Comparison of ENCODE assay signal across 9 mouse cellular contexts in the genomic region with DNA sequence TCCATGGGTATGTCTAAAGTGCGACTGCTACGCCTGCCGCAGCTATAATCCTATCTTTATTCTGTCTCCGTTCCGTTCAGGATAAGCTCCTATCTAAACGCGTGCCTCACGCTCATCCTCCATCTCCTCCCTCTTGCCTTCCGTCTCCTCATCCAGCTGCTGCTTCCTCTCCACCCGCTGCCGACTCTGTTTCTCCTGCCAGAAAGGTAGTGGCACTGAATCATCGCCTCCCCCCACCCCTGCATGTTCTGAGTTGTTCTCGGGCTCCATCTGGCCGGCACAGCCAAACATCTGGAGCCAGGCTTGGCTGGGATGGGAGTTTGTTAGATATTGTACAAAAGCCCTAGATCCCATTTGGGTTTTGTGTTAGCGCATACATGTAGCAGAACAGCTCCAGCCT.
A peak's percentile ranks its signal among the peaks of the same experiment; 100 is the strongest.
DNase-seq lines count a peak whose midpoint lies in the region; ATAC-seq and TF ChIP-seq lines count a peak whose summit lies in the region.
"Had no signal": no experiment of that assay in that cellular context is flagged by ENCODE, and none has a peak within 500 bp of the region (broad histone marks: within the 10 kb centered on the region; RNA-seq: fewer than 3 reads in every experiment).

No protein-coding gene starts in this region.

- H3K4me1 ChIP-seq in stomach, embryonic 14.5 days (ENCODE audit: control insufficient read depth, insufficient read depth, low read length), result peaks cover 12% of the 10 kb centered on the region

- TF ChIP-seq CTCF in left cerebral cortex, adult 2 months (IDR thresholded peaks at IDR 0.05), result no peak

- H3K4me2 ChIP-seq in stomach, embryonic 14.5 days (replicated peaks; ENCODE audit: low read depth, low read length), result peak overlapping the region; percentile 18

- no peak for ATAC-seq in stomach, embryonic 14.5 days (ENCODE audit: insufficient number of reproducible peaks, insufficient read depth, low FRiP score, low read depth)
- no peak for ATAC-seq in megakaryocyte, adult 5-6 weeks (ENCODE audit: poor library complexity, severe bottlenecking)

- no peak overlapping the region for H3K4me3 ChIP-seq in left cerebral cortex, adult 2 months
- no peak overlapping the region for H3K4me3 ChIP-seq in stomach, embryonic 14.5 days (ENCODE audit: low read depth, low read length)

- H3K9ac ChIP-seq in stomach, embryonic 14.5 days (replicated peaks; ENCODE audit: low read depth, low read length), result 0 out of 2 replicates have a peak overlapping the region, but pooled peaks have one; percentile 7

- no peaks in the 10 kb centered on the region for H3K36me3 ChIP-seq in stomach, embryonic 14.5 days (ENCODE audit: control insufficient read depth, insufficient read depth, low read length)

- no peaks in the 10 kb centered on the region for H3K27me3 ChIP-seq in stomach, embryonic 14.5 days (ENCODE audit: control insufficient read depth, insufficient read depth, low read length)

- 51% methylated on average over 15 of the region's 15 CpGs for WGBS in stomach, embryonic 14.5 days

- intact Hi-C loops in left cerebral cortex, adult 2 months (cut with DNase I), result loop anchor here (1.0 kb wide), 4 partner anchors 20 to 213 kb away; no protein-coding TSS in a partner anchor

- peak overlapping the region; percentile 77 for H3K27ac ChIP-seq in left cerebral cortex, adult 2 months
- H3K27ac ChIP-seq in stomach, embryonic 14.5 days (ENCODE audit: low read length), result peak overlapping the region; percentile 66
- H3K27ac ChIP-seq: kidney, postnatal 0 days had no signal

- peak; percentile 9 for DNase-seq in retina, adult 2 months (ENCODE audit: low read depth, low spot score)
- DNase-seq in retina, embryonic 14.5 days (ENCODE audit: low spot score), result no peak
- DNase-seq in heart, adult 9 months (ENCODE audit: low spot score in 2 of 2), result peak; percentile 69 to 73
- peak; percentile 65 to 68 for DNase-seq in left cerebral cortex, adult 2 months (ENCODE audit: extremely low spot score in 1 of 2, low spot score in 2 of 2)
- DNase-seq in cerebellum, adult 11 months, result no peak
- no peak for DNase-seq in thymus, postnatal 4 days

- no peaks in the 10 kb centered on the region for H3K9me3 ChIP-seq in stomach, embryonic 14.5 days (ENCODE audit: control insufficient read depth, low read depth, low read length)

Comparison
In these comparisons a context has a peak if more than half of its experiments do, and no peak if none do; other contexts are left out.
1. DNase-seq: peak in retina, adult 2 months (single experiment), heart, adult 9 months (2 of 2) and left cerebral cortex, adult 2 months (2 of 2); none in retina, embryonic 14.5 days (single experiment), cerebellum, adult 11 months (single experiment) and thymus, postnatal 4 days (single experiment).